Mouse (Mus musculus): ENCODE results near the gene Mef2a. TPM values are rescaled to one million over a fixed set of nuclear protein-coding genes. Genes with fewer than 3 reads are reported as not detected.

The Mef2a gene
- polyA plus RNA-seq, 1 experiment from 2014 or later, result 39.3 TPM

Other genes with a start within 250 kb of the Mef2a start
- 24.3 and 26.3 TPM in 2 replicates for gene Lysmd4, start 150.3 kb downstream of the Mef2a start, polyA plus RNA-seq (2016; fragmentation: Nextera tagmentation; extraction: Ambion mirVana)

Data from hindbrain, embryonic 12.5 days (tissue).